Mouse (Mus musculus) CH12.LX (cell line): Measurements from ENCODE around the gene Rngtt. TPM values are rescaled to one million over a fixed set of nuclear protein-coding genes. Genes with fewer than 3 reads are reported as not detected.
A peak's percentile ranks its signal among the peaks of the same experiment; 100 is the strongest.

Experiments
- DNase-seq: peaks from one replicate; pipeline ENCODE4 v3.0.0-alpha.2; 2013; ENCODE audit errors: extremely low read depth
- H3K27ac ChIP-seq: 2 replicates; pipeline ENCODE4 v1.5.1; 2012; ENCODE audit warnings: low read depth, mild to moderate bottlenecking, control low read depth, moderate library complexity; ENCODE audit not compliant: insufficient read depth
- H3K27me3 ChIP-seq: replicated peaks from 2 replicates; pipeline ENCODE3; 2012; ENCODE audit warnings: inconsistent platforms
- H3K36me3 ChIP-seq, 2 experiments: replicated peaks in 1 of 2; 2 replicates each; pipeline versions ENCODE3 to v1.6.1; 2012; ENCODE audit warnings: inconsistent platforms in 1 of 2, low read length in 1 of 2, mild to moderate bottlenecking in 1 of 2, mixed read lengths in 1 of 2, moderate library complexity in 1 of 2; ENCODE audit not compliant: control insufficient read depth in 1 of 2, insufficient read depth in 1 of 2
- H3K4me1 ChIP-seq, 2 experiments: 2 replicates each; pipeline ENCODE4 v1.6.1; 2012; ENCODE audit warnings: inconsistent platforms in 1 of 2, moderate library complexity in 1 of 2; ENCODE audit not compliant: insufficient read depth in 2 of 2, control insufficient read depth in 1 of 2
- H3K4me2 ChIP-seq: 2 replicates; pipeline ENCODE4 v1.6.1; 2012; ENCODE audit warnings: low read depth, mild to moderate bottlenecking, control low read depth; ENCODE audit not compliant: poor library complexity, insufficient read depth, severe bottlenecking
- H3K4me3 ChIP-seq, 3 experiments: fragments of 150-350 bp in 1 of 3; sonication (generic) in 1 of 3; replicated peaks in 1 of 3; 2 replicates each; pipeline versions ENCODE3 to v1.5.1; 2011 to 2012; ENCODE audit warnings: low read depth in 2 of 3, low read length in 2 of 3, mild to moderate bottlenecking in 2 of 3, moderate library complexity in 2 of 3, control low read depth in 1 of 3, improper control_type of control experiment in 1 of 3, inconsistent platforms in 1 of 3, mixed read lengths in 1 of 3; ENCODE audit not compliant: poor library complexity in 1 of 3
- H3K79me2 ChIP-seq: replicated peaks from 2 replicates; pipeline ENCODE4 v1.6.1; 2012; ENCODE audit warnings: mild to moderate bottlenecking, moderate library complexity; ENCODE audit not compliant: control insufficient read depth, poor library complexity, insufficient read depth, severe bottlenecking; ENCODE audit errors: extremely low read depth
- H3K9ac ChIP-seq: 2 replicates; pipeline ENCODE4 v1.6.1; 2012; ENCODE audit warnings: low read depth, mild to moderate bottlenecking, control low read depth, moderate library complexity; ENCODE audit not compliant: insufficient read depth
- H3K9me3 ChIP-seq: replicated peaks from 2 replicates; pipeline ENCODE3; 2012; ENCODE audit warnings: low read length, inconsistent platforms, mixed read lengths
- CHD1 ChIP-seq: IDR thresholded peaks from 2 replicates; pipeline ENCODE4 v1.6.1; 2012; ENCODE audit warnings: low read depth, low read length, improper control_type of control experiment, inconsistent platforms
- CTCF ChIP-seq, 2 experiments: IDR thresholded peaks in 1 of 2; conservative IDR thresholded peaks in 1 of 2; 2 replicates each; pipeline ENCODE4 v1.5.1; 2011 to 2012; ENCODE audit warnings: low read depth in 2 of 2, low read length in 2 of 2, improper control_type of control experiment in 1 of 2, inconsistent platforms in 1 of 2, mild to moderate bottlenecking in 1 of 2, moderate library complexity in 1 of 2
- E2F4 ChIP-seq: IDR thresholded peaks from 2 replicates; pipeline ENCODE4 v1.6.1; 2011; ENCODE audit warnings: low read depth, low read length, improper control_type of control experiment; ENCODE audit not compliant: insufficient replicate concordance
- EP300 ChIP-seq: IDR thresholded peaks from 2 replicates; pipeline ENCODE4 v1.6.1; 2011; ENCODE audit warnings: low read length, improper control_type of control experiment
- ETS1 ChIP-seq: conservative IDR thresholded peaks from 2 replicates; pipeline ENCODE4 v1.6.1; 2012; ENCODE audit warnings: low read depth, mild to moderate bottlenecking, inconsistent platforms, low read length, improper control_type of control experiment, moderate library complexity
- GABPA ChIP-seq: IDR thresholded peaks from 2 replicates; pipeline ENCODE4 v1.6.1; 2012; ENCODE audit warnings: low read depth, low read length, improper control_type of control experiment, inconsistent platforms; ENCODE audit not compliant: insufficient replicate concordance
- IRF4 ChIP-seq: IDR thresholded peaks from 2 replicates; pipeline ENCODE4 v1.6.1; 2014; ENCODE audit warnings: low read depth, mild to moderate bottlenecking, inconsistent platforms, low read length, improper control_type of control experiment
- JUND ChIP-seq: conservative IDR thresholded peaks from 2 replicates; pipeline ENCODE4 v1.6.1; 2011; ENCODE audit warnings: low read depth, low read length, improper control_type of control experiment
- MAX ChIP-seq: IDR thresholded peaks from 2 replicates; pipeline ENCODE4 v1.6.1; 2011; ENCODE audit warnings: low read length, improper control_type of control experiment
- MAZ ChIP-seq: IDR thresholded peaks from 2 replicates; pipeline ENCODE4 v1.6.1; 2012; ENCODE audit warnings: low read depth, mild to moderate bottlenecking, inconsistent platforms, low read length, improper control_type of control experiment, moderate library complexity
- MEF2A ChIP-seq: IDR thresholded peaks from 2 replicates; pipeline ENCODE4 v1.6.1; 2014; ENCODE audit warnings: low read depth, mild to moderate bottlenecking, inconsistent platforms, low read length, improper control_type of control experiment, borderline replicate concordance
- MXI1 ChIP-seq: IDR thresholded peaks from 2 replicates; pipeline ENCODE4 v1.6.1; 2011; ENCODE audit warnings: mild to moderate bottlenecking, low read depth, low read length, improper control_type of control experiment
- MYC ChIP-seq: IDR thresholded peaks from 2 replicates; pipeline ENCODE4 v1.6.1; 2011; ENCODE audit warnings: low read depth, mild to moderate bottlenecking, improper control_type of control experiment, low read length
- NELFE ChIP-seq: IDR thresholded peaks from 2 replicates; pipeline ENCODE4 v1.6.1; 2011; ENCODE audit warnings: low read depth, low read length, improper control_type of control experiment
- NRF1 ChIP-seq: IDR thresholded peaks from 2 replicates; pipeline ENCODE4 v1.6.1; 2014; ENCODE audit warnings: low read depth, mild to moderate bottlenecking, inconsistent platforms, low read length, improper control_type of control experiment, moderate library complexity
- PAX5 ChIP-seq: IDR thresholded peaks from 2 replicates; pipeline ENCODE4 v1.6.1; 2012; ENCODE audit warnings: low read length, inconsistent platforms, mixed read lengths
- SIN3A ChIP-seq: IDR thresholded peaks from 2 replicates; pipeline ENCODE4 v1.6.1; 2012; ENCODE audit warnings: low read length, improper control_type of control experiment, inconsistent platforms
- UBTF ChIP-seq: IDR thresholded peaks from 2 replicates; pipeline ENCODE4 v1.6.1; 2012; ENCODE audit warnings: low read depth, mild to moderate bottlenecking, inconsistent platforms, low read length, improper control_type of control experiment, moderate library complexity
- ZKSCAN1 ChIP-seq: IDR thresholded peaks from 2 replicates; pipeline ENCODE4 v1.6.1; 2012; ENCODE audit warnings: low read depth, inconsistent platforms, low read length, improper control_type of control experiment, borderline replicate concordance
- ZMIZ1 ChIP-seq: IDR thresholded peaks from 2 replicates; pipeline ENCODE4 v1.6.1; 2012; ENCODE audit warnings: low read depth, mild to moderate bottlenecking, inconsistent platforms, low read length, improper control_type of control experiment
- ZNF384 ChIP-seq: IDR thresholded peaks from 2 replicates; pipeline ENCODE4 v1.6.1; 2012; ENCODE audit warnings: low read depth, low read length, improper control_type of control experiment, inconsistent platforms
- dilution Hi-C: fragments of 300-500 bp; cut with MboI; formaldehyde crosslinking; loops from 2 replicates; pipeline ENCODE4 v1.14.3; 2020; ENCODE audit warnings: low sequenced_read_pairs; ENCODE audit not compliant: extremely low pct_unique_long_range_greater_than_20kb, extremely low pct_ligation_motif_present
- in situ Hi-C: fragments of 300-500 bp; cut with MboI; formaldehyde crosslinking; loops from 3 replicates; pipeline ENCODE4 v1.14.3; 2019; ENCODE audit warnings: low sequenced_read_pairs, low pct_ligation_motif_present, low pct_unique_long_range_greater_than_20kb, mixed read lengths
- polyA plus RNA-seq: library from polyadenylated mRNA; unstranded; fragments of >175 nt; gene quantifications from 2 replicates; pipeline ENCODE4 v1.2.1, GENCODE M21; 2012; ENCODE audit warnings: low read depth; ENCODE audit not compliant: insufficient read length
- total RNA-seq, 2 experiments: library from RNA; depleted of rRNA; stranded (reverse); fragments of 300-350 nt in 1 of 2; fragments of >200 nt in 1 of 2; gene quantifications; 2 replicates each; pipeline ENCODE4 v1.2.3; 2012 to 2014

Gene Rngtt
- total and polyA plus RNA-seq, 3 experiments, result 12.5 to 20.1 (median 16.9) TPM

GRCm38 (mm10) chr4:33303057-33303456, 7.1 kb upstream of the Rngtt start:
- no peaks in the 10 kb centered on the region for H3K27me3 ChIP-seq
- no peak overlapping the region for H3K4me2 ChIP-seq
- in situ Hi-C loops, result no loop called here
- no peak for DNase-seq
- H3K4me1 ChIP-seq, result no peaks in the 10 kb centered on the region
- TF ChIP-seq IRF4 (no peak), CTCF (conservative IDR thresholded peaks at IDR 0.05 in 1 of 2, IDR thresholded peaks at IDR 0.05 in 1 of 2; ENCODE audit: low read depth in 2 of 2, low read length in 2 of 2) (peak in 1 of 2 experiments; percentile 16; a peak in 2 of 4 replicates)
- H3K4me3 ChIP-seq, result no peak overlapping the region
- no peaks in the 10 kb centered on the region for H3K36me3 ChIP-seq
- H3K27ac ChIP-seq, result no peak overlapping the region
- H3K9ac ChIP-seq, result no peak overlapping the region
- H3K79me2 ChIP-seq, result no peaks in the 10 kb centered on the region
- peaks cover 5% of the 10 kb centered on the region for H3K9me3 ChIP-seq
- dilution Hi-C loops, result no loop called here

- peaks cover 17% of the 10 kb centered on the region for H3K79me2 ChIP-seq
- no peak overlapping the region for H3K9ac ChIP-seq
- no peak for DNase-seq
- H3K9me3 ChIP-seq, result peaks cover 5% of the 10 kb centered on the region
- no peak overlapping the region for H3K4me3 ChIP-seq
- dilution Hi-C loops, result no loop called here
- H3K27me3 ChIP-seq, result no peaks in the 10 kb centered on the region
- H3K4me1 ChIP-seq, result peaks cover 7 to 18% of the 10 kb centered on the region in 2 experiments
- in situ Hi-C loops, result no loop called here
- no peak overlapping the region for H3K4me2 ChIP-seq
- peaks cover 0 to 4% of the 10 kb centered on the region in 2 experiments for H3K36me3 ChIP-seq
- H3K27ac ChIP-seq, result no peak overlapping the region
- TF ChIP-seq CTCF (conservative IDR thresholded peaks at IDR 0.05 in 1 of 2, IDR thresholded peaks at IDR 0.05 in 1 of 2; ENCODE audit: low read depth in 2 of 2, low read length in 2 of 2) (peak in 1 of 2 experiments; percentile 40; a peak in 2 of 4 replicates), E2F4 (no peak), NELFE (no peak), ETS1 (no peak), MEF2A (no peak), ZNF384 (no peak), MXI1 (no peak)
Observed at GRCm38 (mm10) chr4:33307146-33307545, 3.0 kb upstream of the Rngtt start.

GRCm38 (mm10) chr4:33310840-33311437, 828 bp downstream of the Rngtt start:
- Histone ChIP-seq H3K79me2 (peaks cover 33% of the 10 kb centered on the region), H3K9me3 (no peaks in the 10 kb centered on the region), H3K4me2 (peak overlapping the region; percentile 82), H3K36me3 (peaks cover 0 to 15% of the 10 kb centered on the region in 2 experiments), H3K27me3 (no peaks in the 10 kb centered on the region), H3K4me3 (peak overlapping the region; percentile 64 to 90 (median 88)), H3K27ac (no peak overlapping the region), H3K9ac (peak overlapping the region; percentile 45), H3K4me1 (peaks cover 7 to 30% of the 10 kb centered on the region in 2 experiments)
- no peak for TF ChIP-seq GABPA
- TF ChIP-seq MYC, result no peak
- TF ChIP-seq ETS1, result no peak
- no peak for TF ChIP-seq ZKSCAN1
- TF ChIP-seq CHD1, result no peak
- TF ChIP-seq MXI1, result no peak
- no peak for TF ChIP-seq MAX
- no peak for TF ChIP-seq EP300
- TF ChIP-seq ZMIZ1, result no peak
- TF ChIP-seq ZNF384, result no peak
- no peak for TF ChIP-seq PAX5
- no peak for TF ChIP-seq MAZ
- TF ChIP-seq SIN3A, result no peak; the same call in 1 of the 2 replicates
- no peak for TF ChIP-seq NRF1
- TF ChIP-seq JUND, result no peak
- TF ChIP-seq UBTF, result no peak
- in situ Hi-C loops, result no loop called here
- DNase-seq, result no peak
- dilution Hi-C loops, result no loop called here
